Mouse (Mus musculus) limb, embryonic 10.5 days (tissue): ENCODE data around the gene Scg3. TPM values are rescaled to one million over a fixed set of nuclear protein-coding genes. Genes with fewer than 3 reads are reported as not detected.

Source experiments
- DNase-seq: peaks from one replicate; pipeline ENCODE4 v3.0.0-alpha.2; 2017; ENCODE audit warnings: low spot score
- H3K27ac ChIP-seq: fragments of 300-500 bp; sonication (generic); 2 replicates; pipeline ENCODE4 v1.5.1; 2016; ENCODE audit warnings: mild to moderate bottlenecking
- H3K27me3 ChIP-seq: fragments of 300-500 bp; sonication (generic); 2 replicates; pipeline ENCODE4 v1.6.1; 2016; ENCODE audit warnings: low read depth, mild to moderate bottlenecking; ENCODE audit not compliant: poor library complexity, severe bottlenecking
- H3K36me3 ChIP-seq: fragments of 300-500 bp; sonication (generic); 2 replicates; pipeline ENCODE4 v1.6.1; 2016; ENCODE audit warnings: mild to moderate bottlenecking, moderate library complexity
- H3K4me1 ChIP-seq: fragments of 300-500 bp; sonication (generic); 2 replicates; pipeline ENCODE4 v1.6.1; 2016
- H3K4me3 ChIP-seq: fragments of 300-500 bp; sonication (generic); 2 replicates; pipeline ENCODE4 v1.5.1; 2016; ENCODE audit warnings: mild to moderate bottlenecking, moderate library complexity
- H3K9me3 ChIP-seq: fragments of 300-500 bp; sonication (generic); replicated peaks from 2 replicates; pipeline ENCODE4 v1.6.1; 2016; ENCODE audit warnings: mild to moderate bottlenecking
- WGBS: fragments of 180-500 bp; shearing (Covaris S2); methylation state at CpG from one replicate; pipeline ENCODE4 v1.1.7; 2016; 5-methylcytosine and 5-hydroxymethylcytosine counted together
- polyA plus RNA-seq: library from polyadenylated mRNA; unstranded; fragments of >200 nt; fragmentation: Nextera tagmentation; extraction: Ambion mirVana; gene quantifications from 2 replicates; pipeline ENCODE4 v1.2.1, GENCODE M21; 2016

Gene Scg3
- polyA plus RNA-seq = 0.06 TPM in 1 of 2 replicates, not detected in the other

GRCm38 (mm10) chr9:75683426-75684191, at the start of gene Scg3:
Gene Scg3, minus strand, starts transcription at chr9:75684056.
- Histone ChIP-seq H3K27ac (no peak within 1 kb of the TSS), H3K36me3 (no peaks in the 10 kb centered on the region), H3K4me1 (peaks cover 7% of the 10 kb centered on the region), H3K27me3 (no peaks in the 10 kb centered on the region), H3K9me3 (no peaks in the 10 kb centered on the region), H3K4me3 (peak within 1 kb of the TSS; percentile 41)
- DNase-seq = peak; percentile 95
- 8% methylated on average over 42 of the region's 42 CpGs for WGBS

- peak; percentile 83 for DNase-seq
- no peaks in the 10 kb centered on the region for H3K9me3 ChIP-seq
- no peaks in the 10 kb centered on the region for H3K36me3 ChIP-seq
- H3K27ac ChIP-seq = peak overlapping the region; percentile 21; the same call in 1 of the 2 replicates
- no peaks in the 10 kb centered on the region for H3K27me3 ChIP-seq
- no peak overlapping the region for H3K4me3 ChIP-seq
- no peaks in the 10 kb centered on the region for H3K4me1 ChIP-seq
- 45% methylated on average over 11 of the region's 11 CpGs for WGBS
Measured at GRCm38 (mm10) chr9:75719952-75720687, 36.3 kb upstream of the Scg3 start.

GRCm38 (mm10) chr9:75719481-75719880, 35.6 kb upstream of the Scg3 start:
- WGBS = 83% methylated on average over 3 of the region's 3 CpGs
- no peak for DNase-seq

GRCm38 (mm10) chr9:75684772-75685171, 916 bp upstream of the Scg3 start:
- Histone ChIP-seq H3K27ac (no peak overlapping the region), H3K9me3 (no peaks in the 10 kb centered on the region), H3K4me3 (no peak overlapping the region), H3K36me3 (no peaks in the 10 kb centered on the region), H3K4me1 (peaks cover 7% of the 10 kb centered on the region), H3K27me3 (no peaks in the 10 kb centered on the region)
- no peak for DNase-seq
- 82% methylated on average over 3 of the region's 3 CpGs for WGBS

More at GRCm38 (mm10) chr9:75719481-75719880, 35.6 kb upstream of the Scg3 start:
- Histone ChIP-seq H3K27ac (0 out of 2 replicates have a peak overlapping the region, but pooled peaks have one; percentile 21), H3K27me3 (no peaks in the 10 kb centered on the region), H3K4me1 (no peaks in the 10 kb centered on the region), H3K4me3 (no peak overlapping the region), H3K36me3 (no peaks in the 10 kb centered on the region), H3K9me3 (no peaks in the 10 kb centered on the region)

GRCm38 (mm10) chr9:75684292-75684691, 436 bp upstream of the Scg3 start:
- no peak for DNase-seq
- Histone ChIP-seq H3K27me3 (no peaks in the 10 kb centered on the region), H3K27ac (no peak overlapping the region), H3K4me3 (peak overlapping the region; percentile 41), H3K36me3 (no peaks in the 10 kb centered on the region), H3K4me1 (peaks cover 7% of the 10 kb centered on the region), H3K9me3 (no peaks in the 10 kb centered on the region)
- 76% methylated on average over 4 of the region's 4 CpGs for WGBS

- WGBS = 91% methylated on average over 5 of the region's 5 CpGs
- no peaks in the 10 kb centered on the region for H3K9me3 ChIP-seq
Measured at GRCm38 (mm10) chr9:75680606-75681005, 3.2 kb downstream of the Scg3 start.

GRCm38 (mm10) chr9:75679629-75680028, 4.2 kb downstream of the Scg3 start:
- 84% methylated on average over 4 of the region's 4 CpGs for WGBS
- Histone ChIP-seq H3K36me3 (no peaks in the 10 kb centered on the region), H3K4me3 (no peak overlapping the region), H3K27ac (no peak overlapping the region), H3K27me3 (no peaks in the 10 kb centered on the region), H3K9me3 (no peaks in the 10 kb centered on the region), H3K4me1 (peaks cover 7% of the 10 kb centered on the region)
- DNase-seq = no peak

More at GRCm38 (mm10) chr9:75680606-75681005, 3.2 kb downstream of the Scg3 start:
- DNase-seq = no peak
- Histone ChIP-seq H3K27me3 (no peaks in the 10 kb centered on the region), H3K4me1 (peaks cover 7% of the 10 kb centered on the region), H3K4me3 (no peak overlapping the region), H3K27ac (no peak overlapping the region), H3K36me3 (no peaks in the 10 kb centered on the region)

- no peak overlapping the region for H3K4me3 ChIP-seq
- H3K9me3 ChIP-seq = no peaks in the 10 kb centered on the region
- H3K4me1 ChIP-seq = no peaks in the 10 kb centered on the region
- no peaks in the 10 kb centered on the region for H3K27me3 ChIP-seq
- 82% methylated on average over 7 of the region's 7 CpGs for WGBS
- no peak for DNase-seq
- no peaks in the 10 kb centered on the region for H3K36me3 ChIP-seq
- H3K27ac ChIP-seq = no peak overlapping the region
Measured at GRCm38 (mm10) chr9:75678341-75678740, 5.5 kb downstream of the Scg3 start.

GRCm38 (mm10) chr9:75676226-75676625, 7.6 kb downstream of the Scg3 start:
- Histone ChIP-seq H3K27ac (no peak overlapping the region), H3K27me3 (no peaks in the 10 kb centered on the region), H3K4me3 (no peak overlapping the region), H3K36me3 (no peaks in the 10 kb centered on the region), H3K9me3 (no peaks in the 10 kb centered on the region), H3K4me1 (no peaks in the 10 kb centered on the region)
- 84% methylated on average over 7 of the region's 7 CpGs for WGBS
- no peak for DNase-seq

GRCm38 (mm10) chr9:75672769-75673168, 11.1 kb downstream of the Scg3 start:
- H3K36me3 ChIP-seq = no peaks in the 10 kb centered on the region
- H3K9me3 ChIP-seq = no peaks in the 10 kb centered on the region
- 83% methylated on average over 6 of the region's 6 CpGs for WGBS
- DNase-seq = no peak
- no peaks in the 10 kb centered on the region for H3K27me3 ChIP-seq
- no peak overlapping the region for H3K4me3 ChIP-seq
- no peaks in the 10 kb centered on the region for H3K4me1 ChIP-seq
- no peak overlapping the region for H3K27ac ChIP-seq

GRCm38 (mm10) chr9:75666612-75667011, 17.2 kb downstream of the Scg3 start:
- Histone ChIP-seq H3K27ac (no peak overlapping the region), H3K27me3 (no peaks in the 10 kb centered on the region), H3K4me3 (no peak overlapping the region), H3K4me1 (no peaks in the 10 kb centered on the region), H3K9me3 (no peaks in the 10 kb centered on the region), H3K36me3 (no peaks in the 10 kb centered on the region)
- no peak for DNase-seq
- WGBS = 83% methylated on average over 5 of the region's 5 CpGs

GRCm38 (mm10) chr9:75665364-75665763, 18.5 kb downstream of the Scg3 start:
- no peaks in the 10 kb centered on the region for H3K27me3 ChIP-seq
- 86% methylated on average over 6 of the region's 6 CpGs for WGBS
- H3K36me3 ChIP-seq = no peaks in the 10 kb centered on the region
- no peak overlapping the region for H3K27ac ChIP-seq
- H3K4me1 ChIP-seq = no peaks in the 10 kb centered on the region
- no peaks in the 10 kb centered on the region for H3K9me3 ChIP-seq
- H3K4me3 ChIP-seq = no peak overlapping the region
- no peak for DNase-seq

GRCm38 (mm10) chr9:75660917-75661316, 22.9 kb downstream of the Scg3 start:
- no peak for DNase-seq
- H3K36me3 ChIP-seq = no peaks in the 10 kb centered on the region
- H3K4me1 ChIP-seq = no peaks in the 10 kb centered on the region
- 89% methylated on average over 8 of the region's 8 CpGs for WGBS
- H3K27ac ChIP-seq = no peak overlapping the region
- H3K4me3 ChIP-seq = no peak overlapping the region
- no peaks in the 10 kb centered on the region for H3K9me3 ChIP-seq
- H3K27me3 ChIP-seq = no peaks in the 10 kb centered on the region
